Mouse (Mus musculus): Measurements from ENCODE around the gene Mboat2. TPM values are rescaled to one million over a fixed set of nuclear protein-coding genes. Genes with fewer than 3 reads are reported as not detected.

Gene Mboat2
- polyA plus RNA-seq, 1 experiment from 2014 or later: 34.4 TPM

DNA sequence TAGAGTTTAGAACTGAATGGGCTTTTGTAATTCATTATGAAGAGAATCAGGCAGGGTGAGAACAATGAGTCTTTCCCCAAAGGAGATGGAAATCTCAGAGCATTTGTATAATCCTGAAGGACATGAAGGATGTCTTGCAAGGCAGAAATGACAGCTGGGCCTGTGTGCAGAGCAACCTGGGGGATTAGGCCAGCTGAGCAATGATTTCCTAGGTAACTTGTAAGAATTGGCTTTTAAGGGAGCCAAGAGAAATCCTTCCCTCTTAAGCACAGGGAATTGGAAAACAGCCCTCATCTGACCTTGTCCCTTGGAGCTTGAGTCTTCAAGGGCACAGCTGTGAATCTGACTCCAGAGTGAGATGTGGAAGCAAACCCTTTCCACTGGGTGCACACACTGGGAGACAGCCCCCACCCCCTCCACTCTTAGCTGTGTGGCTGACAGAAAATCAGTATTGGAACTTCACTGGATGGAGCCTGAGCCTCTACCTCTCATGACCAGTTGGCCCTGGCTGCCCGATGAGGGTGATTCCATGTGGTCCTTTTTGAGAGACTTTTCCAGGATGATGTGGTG, 102.6 kb downstream of the Mboat2 start:
- Histone ChIP-seq H3K9me3 (ENCODE audit: control insufficient read depth, low read length) (no peaks in the 10 kb centered on the region), H3K4me3 (ENCODE audit: control insufficient read depth in 1 of 2, insufficient read depth in 1 of 2, low read depth in 1 of 2, low read length in 2 of 2) (no peak overlapping the region), H3K27ac (replicated peaks in 1 of 2; ENCODE audit: control insufficient read depth in 1 of 2, insufficient read depth in 1 of 2, low read depth in 2 of 2, low read length in 2 of 2) (peak overlapping the region in 1 of 2 experiments; percentile 42; a peak in 2 of 4 replicates), H3K27me3 (ENCODE audit: control insufficient read depth, insufficient read depth, low read length) (no peaks in the 10 kb centered on the region), H3K36me3 (ENCODE audit: control insufficient read depth, insufficient read depth, low read length) (no peaks in the 10 kb centered on the region), H3K9ac (ENCODE audit: low read length) (no peak overlapping the region), H3K4me1 (ENCODE audit: control insufficient read depth in 2 of 2, insufficient read depth in 2 of 2, low read length in 2 of 2) (peaks cover 22 to 34% of the 10 kb centered on the region in 2 experiments), H3K4me2 (ENCODE audit: low read length) (no peak overlapping the region)
- ATAC-seq (ENCODE audit: insufficient number of reproducible peaks, insufficient read depth, low FRiP score, low read depth): no peak
- 87% methylated on average over 1 of the region's 1 CpGs for WGBS

DNA sequence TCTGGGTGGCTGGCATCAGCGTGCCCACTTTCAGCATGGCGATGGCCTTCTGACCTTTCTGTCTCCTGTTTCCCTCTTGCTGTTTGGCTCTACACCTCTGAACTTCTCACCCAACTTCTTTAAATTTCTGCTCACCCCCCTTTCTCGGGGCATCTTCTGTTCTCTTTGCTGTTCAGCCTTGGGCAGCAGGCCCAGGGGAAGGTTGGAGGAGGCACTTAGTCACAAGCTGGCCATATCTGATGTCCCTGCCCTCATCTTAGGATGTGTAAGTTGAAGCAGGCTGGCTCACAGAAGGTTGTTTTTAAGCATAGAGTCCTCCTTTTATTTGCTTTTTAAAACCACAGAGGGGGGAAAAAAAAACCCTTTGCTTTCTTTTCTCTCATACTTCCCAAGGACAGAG, 103.3 kb downstream of the Mboat2 start:
- H3K4me3 ChIP-seq (ENCODE audit: control insufficient read depth in 1 of 2, insufficient read depth in 1 of 2, low read depth in 1 of 2, low read length in 2 of 2): no peak overlapping the region
- no peak for ATAC-seq (ENCODE audit: insufficient number of reproducible peaks, insufficient read depth, low FRiP score, low read depth)
- H3K27me3 ChIP-seq (ENCODE audit: control insufficient read depth, insufficient read depth, low read length): no peaks in the 10 kb centered on the region
- H3K4me2 ChIP-seq (ENCODE audit: low read length): no peak overlapping the region
- no peaks in the 10 kb centered on the region for H3K36me3 ChIP-seq (ENCODE audit: control insufficient read depth, insufficient read depth, low read length)
- WGBS: 74% methylated on average over 3 of the region's 3 CpGs
- H3K9ac ChIP-seq (ENCODE audit: low read length): no peak overlapping the region
- no peaks in the 10 kb centered on the region for H3K9me3 ChIP-seq (ENCODE audit: control insufficient read depth, low read length)
- peaks cover 18 to 28% of the 10 kb centered on the region in 2 experiments for H3K4me1 ChIP-seq (ENCODE audit: control insufficient read depth in 2 of 2, insufficient read depth in 2 of 2, low read length in 2 of 2)
- H3K27ac ChIP-seq (replicated peaks in 1 of 2; ENCODE audit: control insufficient read depth in 1 of 2, insufficient read depth in 1 of 2, low read depth in 2 of 2, low read length in 2 of 2): no peak overlapping the region

DNA sequence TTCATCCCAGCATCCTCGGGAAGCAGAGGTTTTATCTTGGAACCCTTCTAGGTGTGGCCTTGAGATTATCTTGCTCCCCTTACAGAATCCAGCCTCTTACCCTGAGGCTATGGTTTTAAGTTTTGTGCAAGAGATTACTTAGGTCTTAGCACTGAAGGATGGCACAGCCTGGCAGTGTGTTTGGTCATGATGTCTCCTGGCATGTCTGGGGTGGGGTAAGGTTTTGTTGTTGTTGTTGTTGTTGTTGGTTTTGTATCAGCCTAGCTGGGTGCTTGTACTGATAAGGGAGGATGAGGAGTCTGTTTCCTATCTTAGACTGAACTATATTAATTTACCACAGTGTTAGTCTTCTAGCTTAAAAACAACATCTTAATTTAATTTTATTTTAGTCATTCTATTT, 105.6 kb downstream of the Mboat2 start:
- Histone ChIP-seq H3K4me1 (ENCODE audit: control insufficient read depth in 2 of 2, insufficient read depth in 2 of 2, low read length in 2 of 2) (peaks cover 15 to 23% of the 10 kb centered on the region in 2 experiments), H3K4me3 (ENCODE audit: control insufficient read depth in 1 of 2, insufficient read depth in 1 of 2, low read depth in 1 of 2, low read length in 2 of 2) (no peak overlapping the region), H3K4me2 (ENCODE audit: low read length) (no peak overlapping the region), H3K27ac (replicated peaks in 1 of 2; ENCODE audit: control insufficient read depth in 1 of 2, insufficient read depth in 1 of 2, low read depth in 2 of 2, low read length in 2 of 2) (no peak overlapping the region), H3K9ac (ENCODE audit: low read length) (no peak overlapping the region), H3K9me3 (ENCODE audit: control insufficient read depth, low read length) (no peaks in the 10 kb centered on the region), H3K36me3 (ENCODE audit: control insufficient read depth, insufficient read depth, low read length) (peaks cover 21% of the 10 kb centered on the region), H3K27me3 (ENCODE audit: control insufficient read depth, insufficient read depth, low read length) (no peaks in the 10 kb centered on the region)
- no peak for ATAC-seq (ENCODE audit: insufficient number of reproducible peaks, insufficient read depth, low FRiP score, low read depth)
- WGBS: 22% methylated on average over 1 of the region's 1 CpGs

GRCm38 (mm10) chr12:24939372-24939771, 108.7 kb downstream of the Mboat2 start:
- WGBS: 76% methylated on average over 8 of the region's 8 CpGs

GRCm38 (mm10) chr12:24942619-24943287, 112.1 kb downstream of the Mboat2 start:
- 68% methylated on average over 9 of the region's 9 CpGs for WGBS
- no peak overlapping the region for H3K4me2 ChIP-seq (ENCODE audit: low read length)
- H3K9me3 ChIP-seq (ENCODE audit: control insufficient read depth, low read length): no peaks in the 10 kb centered on the region
- H3K27ac ChIP-seq (replicated peaks in 1 of 2; ENCODE audit: control insufficient read depth in 1 of 2, insufficient read depth in 1 of 2, low read depth in 2 of 2, low read length in 2 of 2): no peak overlapping the region
- peaks cover 5 to 12% of the 10 kb centered on the region in 2 experiments; a peak in 2 of 4 replicates for H3K4me1 ChIP-seq (ENCODE audit: control insufficient read depth in 2 of 2, insufficient read depth in 2 of 2, low read length in 2 of 2)
- H3K4me3 ChIP-seq (ENCODE audit: control insufficient read depth in 1 of 2, insufficient read depth in 1 of 2, low read depth in 1 of 2, low read length in 2 of 2): no peak overlapping the region
- peaks cover 43% of the 10 kb centered on the region for H3K36me3 ChIP-seq (ENCODE audit: control insufficient read depth, insufficient read depth, low read length)
- ATAC-seq (ENCODE audit: insufficient number of reproducible peaks, insufficient read depth, low FRiP score, low read depth): no peak
- H3K9ac ChIP-seq (ENCODE audit: low read length): no peak overlapping the region
- H3K27me3 ChIP-seq (ENCODE audit: control insufficient read depth, insufficient read depth, low read length): no peaks in the 10 kb centered on the region

More at GRCm38 (mm10) chr12:24939372-24939771, 108.7 kb downstream of the Mboat2 start:
- Histone ChIP-seq H3K27ac (replicated peaks in 1 of 2; ENCODE audit: control insufficient read depth in 1 of 2, insufficient read depth in 1 of 2, low read depth in 2 of 2, low read length in 2 of 2) (no peak overlapping the region), H3K4me3 (ENCODE audit: control insufficient read depth in 1 of 2, insufficient read depth in 1 of 2, low read depth in 1 of 2, low read length in 2 of 2) (no peak overlapping the region), H3K4me1 (ENCODE audit: control insufficient read depth in 2 of 2, insufficient read depth in 2 of 2, low read length in 2 of 2) (peaks cover 6 to 9% of the 10 kb centered on the region in 2 experiments; a peak in 2 of 4 replicates), H3K27me3 (ENCODE audit: control insufficient read depth, insufficient read depth, low read length) (no peaks in the 10 kb centered on the region), H3K9me3 (ENCODE audit: control insufficient read depth, low read length) (no peaks in the 10 kb centered on the region), H3K36me3 (ENCODE audit: control insufficient read depth, insufficient read depth, low read length) (peaks cover 31% of the 10 kb centered on the region), H3K9ac (ENCODE audit: low read length) (no peak overlapping the region), H3K4me2 (ENCODE audit: low read length) (no peak overlapping the region)
- no peak for ATAC-seq (ENCODE audit: insufficient number of reproducible peaks, insufficient read depth, low FRiP score, low read depth)

- no peak overlapping the region for H3K4me2 ChIP-seq (ENCODE audit: low read length)
- peaks cover 47% of the 10 kb centered on the region for H3K36me3 ChIP-seq (ENCODE audit: control insufficient read depth, insufficient read depth, low read length)
- WGBS: 85% methylated on average over 4 of the region's 4 CpGs
- no peaks in the 10 kb centered on the region for H3K27me3 ChIP-seq (ENCODE audit: control insufficient read depth, insufficient read depth, low read length)
- no peak overlapping the region for H3K4me3 ChIP-seq (ENCODE audit: control insufficient read depth in 1 of 2, insufficient read depth in 1 of 2, low read depth in 1 of 2, low read length in 2 of 2)
- H3K9ac ChIP-seq (ENCODE audit: low read length): no peak overlapping the region
- no peaks in the 10 kb centered on the region for H3K9me3 ChIP-seq (ENCODE audit: control insufficient read depth, low read length)
- peaks cover 5 to 12% of the 10 kb centered on the region in 2 experiments; a peak in 2 of 4 replicates for H3K4me1 ChIP-seq (ENCODE audit: control insufficient read depth in 2 of 2, insufficient read depth in 2 of 2, low read length in 2 of 2)
- no peak for ATAC-seq (ENCODE audit: insufficient number of reproducible peaks, insufficient read depth, low FRiP score, low read depth)
- H3K27ac ChIP-seq (replicated peaks in 1 of 2; ENCODE audit: control insufficient read depth in 1 of 2, insufficient read depth in 1 of 2, low read depth in 2 of 2, low read length in 2 of 2): no peak overlapping the region
Observed at GRCm38 (mm10) chr12:24943427-24943826, 112.7 kb downstream of the Mboat2 start.

DNA sequence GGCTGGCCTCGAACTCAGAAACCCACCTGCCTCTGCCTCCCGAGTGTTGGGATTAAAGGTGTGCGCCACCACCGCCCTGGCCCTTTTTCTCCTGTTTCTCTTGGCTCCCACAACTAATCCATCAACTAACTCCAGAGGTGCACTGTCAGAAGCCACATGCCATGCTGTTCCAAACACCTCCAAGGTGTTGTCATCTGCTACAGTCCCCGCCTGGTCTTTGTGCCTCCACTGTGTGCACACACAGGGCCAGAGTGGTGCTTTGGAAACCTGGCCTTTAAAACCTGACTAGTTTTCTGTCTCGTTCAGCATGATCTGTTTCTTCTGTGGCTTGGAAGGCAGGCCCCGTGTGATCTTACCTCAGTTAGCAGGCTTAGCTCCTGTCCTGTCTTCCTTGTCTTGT, 113.9 kb downstream of the Mboat2 start:
- 0 out of 2 replicates have a peak, but pooled peaks have one; percentile 45 for ATAC-seq (ENCODE audit: insufficient number of reproducible peaks, insufficient read depth, low FRiP score, low read depth)
- Histone ChIP-seq H3K4me3 (ENCODE audit: control insufficient read depth in 1 of 2, insufficient read depth in 1 of 2, low read depth in 1 of 2, low read length in 2 of 2) (no peak overlapping the region), H3K4me1 (ENCODE audit: control insufficient read depth in 2 of 2, insufficient read depth in 2 of 2, low read length in 2 of 2) (peaks cover 2 to 10% of the 10 kb centered on the region in 2 experiments; a peak in 2 of 4 replicates), H3K27me3 (ENCODE audit: control insufficient read depth, insufficient read depth, low read length) (no peaks in the 10 kb centered on the region), H3K4me2 (ENCODE audit: low read length) (no peak overlapping the region), H3K27ac (replicated peaks in 1 of 2; ENCODE audit: control insufficient read depth in 1 of 2, insufficient read depth in 1 of 2, low read depth in 2 of 2, low read length in 2 of 2) (peak overlapping the region; percentile 29 to 50; a peak in 1 of 4 replicates), H3K9me3 (ENCODE audit: control insufficient read depth, low read length) (no peaks in the 10 kb centered on the region), H3K9ac (ENCODE audit: low read length) (no peak overlapping the region), H3K36me3 (ENCODE audit: control insufficient read depth, insufficient read depth, low read length) (peaks cover 47% of the 10 kb centered on the region)
- 59% methylated on average over 7 of the region's 7 CpGs for WGBS

All from heart, embryonic 14.5 days (tissue).